Mouse (Mus musculus) frontal cortex, postnatal 10 days (tissue): ENCODE results near the gene Specc1.

Experiments used
- DNase-seq, 2 experiments: peaks; one replicate each; pipeline ENCODE4 v3.0.0; 2022; ENCODE audit warnings: low spot score in 2 of 2, mixed read lengths in 1 of 2

The Specc1 gene

DNA sequence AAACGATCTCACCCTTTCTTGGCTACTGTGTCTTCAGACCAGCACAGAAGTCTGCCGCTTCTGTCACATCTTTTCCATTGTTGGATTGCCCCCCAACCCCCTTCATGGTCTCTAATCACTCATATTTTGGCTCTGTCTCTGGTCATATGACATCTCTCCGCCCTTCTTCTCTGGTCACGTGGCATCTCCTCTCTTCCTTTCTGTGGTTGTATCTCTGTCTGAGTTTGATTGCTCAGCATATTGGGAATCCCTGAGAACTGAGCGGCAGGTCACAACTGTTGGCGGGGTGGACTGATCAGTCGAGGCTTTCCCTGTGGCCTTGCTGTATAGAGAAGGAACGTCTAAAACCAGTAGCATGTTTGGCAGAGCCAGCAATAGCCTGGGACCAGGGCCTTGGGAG is 10.5 kb downstream of the Specc1 start:
- no peak for DNase-seq

DNA sequence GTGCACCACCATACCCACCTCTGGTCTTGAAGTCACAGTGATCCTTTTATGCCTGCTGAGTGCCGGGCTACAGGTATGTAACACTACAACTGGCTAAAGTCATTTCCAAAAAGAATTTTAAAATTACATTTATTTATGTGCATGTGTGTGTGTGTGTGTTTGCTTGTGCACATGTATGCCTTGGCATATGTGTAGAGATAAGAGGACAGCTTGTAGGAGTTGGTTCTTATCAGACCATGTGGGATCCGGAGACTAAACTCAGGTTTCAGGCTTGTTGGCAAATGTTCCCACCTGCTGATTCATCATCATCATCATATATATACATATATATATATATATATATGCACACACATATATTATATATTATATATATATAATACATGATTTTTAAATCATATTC is 12.3 kb downstream of the Specc1 start:
- no peak for DNase-seq

DNA sequence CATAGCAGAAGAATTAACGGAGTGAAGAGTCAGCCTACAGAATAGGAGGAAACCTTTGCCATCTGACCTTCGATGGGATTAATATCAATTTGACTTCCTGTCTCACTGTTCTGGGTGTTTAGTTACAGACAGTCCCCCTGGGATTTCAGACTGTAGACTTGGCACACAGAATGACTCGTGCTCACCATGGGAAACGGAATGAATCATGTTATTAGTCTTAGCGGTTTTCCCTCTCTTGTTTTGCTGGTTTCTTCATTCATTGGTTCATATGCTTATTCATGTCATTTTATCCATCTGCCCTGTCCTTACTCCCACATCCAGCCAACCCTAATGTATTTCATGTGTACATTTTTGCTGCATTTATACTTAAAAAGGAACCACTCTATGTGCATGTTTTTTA is 14.3 kb downstream of the Specc1 start:
- no peak for DNase-seq

DNA sequence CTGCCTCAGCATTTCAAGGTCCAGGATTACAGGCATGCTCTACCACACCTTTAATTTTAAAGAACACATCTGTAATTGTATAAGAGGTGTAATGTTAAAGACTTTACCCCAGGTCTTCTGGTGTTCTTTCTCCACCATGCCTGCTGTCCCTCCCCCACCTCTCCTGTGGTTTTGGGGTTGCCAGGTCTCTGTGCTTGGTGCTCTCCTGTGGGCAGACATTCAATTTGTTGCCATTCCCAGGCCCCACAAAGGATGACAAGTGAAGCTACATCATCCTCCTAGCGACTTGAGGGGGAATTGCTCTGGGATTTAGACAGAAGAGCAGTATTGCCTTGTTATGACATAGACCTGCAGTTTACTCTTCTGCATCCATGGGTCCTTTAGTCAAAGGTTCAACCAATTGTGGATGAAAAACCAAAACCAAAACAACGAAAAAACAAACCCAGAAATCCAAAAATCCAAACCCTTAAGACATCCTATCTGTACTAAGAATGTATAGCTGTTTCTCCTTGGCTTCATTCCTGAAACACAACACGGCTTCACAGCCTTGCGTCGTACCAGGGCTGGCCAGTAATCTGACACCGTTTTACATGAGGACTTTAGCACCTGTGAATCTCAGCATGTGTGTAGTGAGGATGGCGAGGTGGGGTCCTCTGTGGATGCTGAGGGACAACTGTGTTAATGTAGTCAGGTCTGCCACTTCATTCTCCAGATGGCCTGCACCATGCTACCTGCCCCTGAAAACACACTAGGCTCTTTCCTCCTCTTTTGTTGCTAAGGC is 15.1 kb downstream of the Specc1 start:
- DNase-seq = no peak

DNA sequence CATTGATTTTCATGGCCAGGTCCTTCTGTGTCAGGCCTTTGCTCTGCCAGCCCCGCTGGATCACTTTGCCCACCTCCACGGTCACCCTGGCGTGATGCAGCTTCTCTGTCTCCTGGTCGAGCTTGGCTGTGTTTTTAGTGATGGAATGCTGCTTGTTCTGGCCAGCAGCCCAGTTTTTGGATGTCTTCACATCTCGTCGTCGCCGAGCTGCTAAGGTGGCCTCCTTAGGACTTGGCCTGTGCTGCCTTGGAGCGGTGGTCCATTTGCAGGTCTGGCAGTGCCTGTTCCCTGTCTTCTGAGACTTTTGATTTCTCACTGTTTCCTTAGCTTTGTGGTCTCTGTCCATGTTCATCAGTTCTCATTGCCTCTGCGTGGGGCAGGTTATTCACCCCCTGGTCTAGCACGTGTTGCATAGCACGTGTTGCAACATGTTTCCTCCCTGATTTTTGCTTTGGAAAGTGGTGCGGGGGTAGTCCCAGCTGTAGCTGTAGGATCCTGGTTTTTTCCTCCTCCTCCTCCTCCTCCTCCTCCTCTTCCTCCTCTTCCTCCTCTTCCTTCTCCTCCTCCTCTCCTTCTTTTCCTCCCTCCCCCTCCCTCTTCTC is 17.6 kb downstream of the Specc1 start:
- DNase-seq = no peak

DNA sequence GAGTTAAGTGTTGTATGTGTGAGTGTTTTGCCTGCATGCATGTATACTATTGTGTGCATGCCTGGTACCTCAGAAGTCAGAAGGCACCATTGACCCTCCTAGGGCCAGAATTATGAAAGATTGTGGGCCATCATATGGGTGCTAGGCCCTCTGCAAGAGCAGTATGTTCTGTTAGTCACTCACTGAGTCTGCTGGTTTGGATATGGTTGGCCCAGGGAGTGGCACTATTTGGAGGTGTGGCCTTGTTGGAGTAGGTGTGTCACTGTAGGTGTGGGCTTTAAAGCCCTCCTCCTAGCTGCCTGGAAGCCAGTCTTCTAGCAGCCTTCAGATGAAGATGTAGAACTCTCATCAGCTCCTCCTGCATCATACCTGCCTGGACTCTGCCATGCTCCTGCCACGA is 19.2 kb downstream of the Specc1 start:
- DNase-seq = no peak

DNA sequence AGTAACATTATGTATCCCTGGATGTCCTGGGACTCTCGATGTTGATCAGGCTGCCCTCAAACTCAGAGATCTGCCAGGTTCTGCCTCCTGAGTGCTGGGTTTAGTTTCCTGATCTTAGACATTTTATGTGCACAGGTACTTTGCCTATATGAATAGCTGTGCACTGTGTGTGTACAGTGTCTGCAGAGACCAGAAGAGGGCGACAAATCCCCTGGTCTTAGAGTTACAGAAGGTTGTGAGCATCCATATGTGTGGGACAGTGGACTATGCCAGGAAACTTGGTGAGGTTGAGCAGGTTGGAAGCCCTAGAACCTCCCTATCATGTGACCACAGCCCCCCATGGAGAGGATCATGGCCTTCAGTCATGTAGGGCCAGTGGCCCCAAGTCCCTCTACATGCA is 24.7 kb downstream of the Specc1 start:
- DNase-seq = no peak

DNA sequence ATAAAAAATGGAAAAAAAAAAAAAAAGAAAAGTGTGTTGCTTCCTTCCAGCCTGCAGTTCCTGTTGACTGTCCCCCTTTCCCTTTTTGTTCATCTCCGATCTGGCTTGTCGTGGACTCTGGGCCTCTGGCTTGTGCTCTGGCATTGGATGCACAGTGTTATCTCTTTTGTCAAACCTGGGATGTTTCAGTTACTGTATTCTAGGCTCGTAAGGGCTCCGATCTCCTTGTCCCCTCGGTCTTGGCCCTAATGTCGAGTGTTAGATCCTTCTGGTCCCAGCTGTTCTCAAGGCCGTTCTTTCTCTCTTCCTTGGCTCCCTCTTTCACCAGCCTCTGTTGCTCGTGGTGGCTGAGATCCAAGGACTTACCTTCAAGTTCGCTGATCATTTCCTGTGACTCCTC is 26.3 kb downstream of the Specc1 start:
- no peak for DNase-seq

DNA sequence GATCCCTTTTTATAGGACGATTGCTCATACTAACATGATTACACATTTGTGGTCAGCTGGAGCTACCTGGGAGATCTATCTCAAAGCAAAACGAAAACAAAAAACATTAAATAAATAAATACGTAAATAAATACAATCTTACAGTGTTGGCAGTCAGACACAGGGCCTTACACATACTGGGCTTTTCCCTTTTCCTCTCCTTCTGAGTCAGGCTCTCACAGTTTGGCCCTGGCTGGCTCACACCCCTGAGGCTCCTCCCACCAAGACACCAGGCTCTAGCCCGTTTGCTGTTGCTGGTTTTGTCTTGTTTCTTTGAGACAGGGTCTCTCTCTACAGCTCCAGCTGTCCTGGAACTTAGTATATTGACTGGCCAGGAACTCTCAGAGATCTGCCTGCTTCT is 30.4 kb downstream of the Specc1 start:
- DNase-seq = no peak

DNA sequence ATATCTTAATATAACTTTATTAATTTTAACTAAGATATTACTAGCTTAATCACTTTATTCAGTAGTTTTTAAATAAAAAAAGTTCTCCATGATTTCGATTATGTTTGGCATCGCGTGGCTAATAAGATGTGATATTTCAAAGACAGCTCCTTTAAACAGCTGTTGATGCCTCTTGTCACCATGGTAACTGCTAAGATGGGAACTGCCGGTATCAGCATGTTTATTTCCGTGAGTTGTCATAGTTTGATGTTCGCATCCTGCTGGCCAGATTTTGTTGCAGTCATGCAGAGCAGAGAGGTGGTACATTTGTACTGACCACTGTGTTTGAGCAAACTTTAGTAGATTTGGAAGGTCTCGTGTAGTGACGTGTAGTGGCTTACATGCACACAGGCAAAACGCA is 33.1 kb downstream of the Specc1 start:
- DNase-seq = no peak

DNA sequence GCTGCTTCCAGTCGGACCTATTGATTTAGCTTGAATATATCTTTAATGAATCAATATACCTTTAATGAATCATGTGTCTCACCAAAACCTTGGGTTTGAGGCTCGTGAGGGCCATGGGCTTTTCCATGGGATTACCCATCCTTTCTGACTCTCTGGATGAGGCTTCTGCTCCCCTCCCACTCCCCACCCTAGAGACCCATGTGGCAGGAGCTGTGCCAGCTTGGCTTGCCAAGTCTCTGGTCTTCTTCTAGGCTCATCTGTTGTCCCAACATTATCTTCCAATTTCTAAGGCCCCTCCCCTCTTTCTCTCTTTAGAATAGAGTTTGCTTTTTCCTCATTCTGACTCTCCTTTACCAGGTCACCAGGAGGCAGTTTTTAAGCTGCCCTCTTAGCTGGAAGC is 35.0 kb downstream of the Specc1 start:
- no peak for DNase-seq

DNA sequence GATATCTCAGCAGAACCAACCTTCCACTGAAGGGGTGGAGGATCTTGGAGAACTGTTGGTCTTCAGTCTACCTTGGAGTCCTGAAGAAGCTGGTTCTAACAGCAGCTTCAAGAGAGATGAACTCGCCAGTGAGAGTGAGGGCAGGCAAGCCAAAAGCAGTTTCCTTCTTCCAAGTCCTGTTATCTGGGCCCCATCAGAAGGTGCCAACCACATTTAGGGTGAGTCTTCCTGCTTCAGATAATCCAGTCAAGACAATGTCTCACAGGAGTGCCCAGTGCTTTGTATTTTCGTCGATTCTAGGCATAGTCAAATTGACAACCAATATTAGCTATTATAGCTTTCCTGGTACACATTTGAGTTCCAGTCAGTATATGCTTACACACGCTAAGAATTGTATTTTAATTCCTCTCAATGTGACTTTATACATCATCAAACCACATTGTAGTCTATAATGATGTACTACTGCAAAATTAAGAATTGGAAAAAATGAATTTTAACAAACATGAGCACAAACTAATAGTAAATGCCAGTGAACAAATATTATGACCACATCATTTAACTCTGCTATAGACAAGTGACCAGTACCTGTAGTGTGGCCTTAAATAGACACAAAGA is 36.2 kb downstream of the Specc1 start:
- no peak for DNase-seq

DNA sequence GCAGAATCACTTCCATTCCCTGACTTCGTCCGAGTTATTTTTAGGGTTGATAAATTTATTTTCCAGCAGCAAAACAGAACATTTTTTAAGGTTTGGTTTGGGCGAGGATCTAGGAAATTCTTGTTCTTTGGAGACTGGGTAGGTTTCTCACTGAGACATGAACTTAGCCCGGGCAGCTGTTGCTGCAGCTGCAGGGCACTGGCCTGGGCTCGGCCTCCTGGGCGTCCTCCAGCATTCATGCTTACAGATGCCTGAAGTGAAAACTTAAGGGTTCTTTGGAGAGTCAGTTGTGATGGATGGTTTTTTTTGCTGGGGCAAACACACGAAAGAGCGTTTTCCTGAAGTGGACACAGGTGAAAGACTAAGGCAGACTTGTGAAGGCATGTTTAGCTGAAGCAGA is 42.9 kb downstream of the Specc1 start:
- no peak for DNase-seq

DNA sequence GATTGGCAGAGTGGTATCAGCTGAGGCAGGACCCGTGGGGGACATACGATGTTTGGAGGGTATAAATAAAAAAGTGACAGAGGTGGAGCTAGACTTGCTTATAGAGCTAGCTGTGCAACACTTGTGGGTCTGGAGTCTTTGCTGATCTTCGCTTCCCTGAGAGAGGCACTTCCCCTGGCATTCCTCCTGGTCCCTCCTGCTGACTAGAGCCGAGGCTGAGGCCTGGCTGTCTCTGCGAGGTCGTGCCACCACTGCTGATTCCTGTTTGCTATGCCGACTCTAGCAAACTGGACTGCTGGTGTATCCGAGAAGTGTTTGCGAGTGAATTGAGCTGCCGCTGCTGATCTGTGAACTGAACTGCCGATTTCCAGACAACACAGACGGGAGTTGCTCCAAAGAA is 43.5 kb downstream of the Specc1 start:
- DNase-seq = no peak

DNA sequence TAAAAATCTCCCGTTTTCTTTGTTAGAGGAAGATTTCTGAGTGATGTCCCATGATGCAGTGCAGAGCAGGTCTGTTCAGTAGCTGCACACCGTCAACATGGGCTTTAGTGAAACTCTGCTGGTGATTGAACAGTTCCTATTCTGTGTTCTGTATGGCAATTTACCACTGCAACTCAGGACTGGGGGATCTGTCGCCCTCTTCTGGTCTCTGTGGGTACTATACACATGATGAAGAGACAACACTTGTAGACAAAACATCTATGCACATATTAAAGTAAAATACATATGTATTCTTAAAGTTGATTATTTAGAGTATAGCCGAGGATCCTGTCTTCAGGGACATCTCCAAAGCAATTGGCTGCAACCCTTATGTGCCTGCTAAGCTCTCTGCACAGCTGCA is 45.4 kb downstream of the Specc1 start:
- DNase-seq = no peak

DNA sequence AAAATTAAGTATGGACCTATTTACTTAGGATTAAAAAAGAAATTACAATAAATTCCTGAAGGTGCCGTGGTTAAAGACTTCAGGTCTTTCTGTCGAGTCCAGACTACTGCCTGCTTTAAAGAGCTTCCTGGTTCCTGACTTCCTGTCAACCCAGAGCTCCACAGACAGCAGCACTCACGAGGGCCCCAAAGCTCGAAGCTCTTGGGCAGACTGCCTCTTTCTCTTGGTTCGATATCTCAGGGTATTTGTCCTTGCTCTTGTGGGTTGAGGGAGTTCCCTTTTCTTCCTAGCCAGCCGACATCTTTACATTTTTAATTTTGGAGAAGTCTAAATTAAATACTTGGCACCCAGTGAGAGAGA is 48.3 kb downstream of the Specc1 start:
- DNase-seq = no peak

DNA sequence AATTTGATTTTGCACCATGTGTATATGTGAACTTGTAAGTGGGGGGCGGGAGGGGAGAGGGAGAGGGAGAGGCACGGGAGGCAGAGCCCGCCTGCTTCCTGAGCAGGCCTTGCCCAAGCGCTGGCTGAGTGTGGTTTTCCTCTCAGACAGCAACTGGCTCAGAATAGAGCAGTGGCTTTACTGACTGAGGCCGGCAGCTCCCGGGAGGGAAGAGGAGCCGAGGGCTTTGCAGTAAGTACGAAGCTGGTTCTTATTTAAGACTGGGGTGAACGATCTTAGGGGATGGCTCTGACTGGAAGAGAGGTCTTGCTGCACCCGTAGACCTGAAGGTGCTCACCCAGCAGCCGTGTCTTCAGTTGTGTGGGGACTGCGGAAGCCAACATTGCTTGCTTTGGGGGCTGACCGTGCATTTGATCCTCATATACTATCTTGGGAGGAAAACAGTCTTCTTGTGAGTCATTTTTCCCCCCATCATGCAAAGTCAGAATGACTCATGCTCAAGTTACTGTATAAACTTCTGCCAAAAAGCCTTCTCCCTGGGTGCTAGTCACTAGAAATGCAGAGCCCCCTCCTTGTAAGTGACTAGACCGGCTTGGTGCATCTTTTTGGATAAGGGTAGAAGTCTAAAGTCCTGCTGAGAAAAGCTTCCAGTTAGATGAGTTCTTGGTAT is 48.8 kb downstream of the Specc1 start:
- DNase-seq = peak in 1 of 2 experiments; percentile 34

DNA sequence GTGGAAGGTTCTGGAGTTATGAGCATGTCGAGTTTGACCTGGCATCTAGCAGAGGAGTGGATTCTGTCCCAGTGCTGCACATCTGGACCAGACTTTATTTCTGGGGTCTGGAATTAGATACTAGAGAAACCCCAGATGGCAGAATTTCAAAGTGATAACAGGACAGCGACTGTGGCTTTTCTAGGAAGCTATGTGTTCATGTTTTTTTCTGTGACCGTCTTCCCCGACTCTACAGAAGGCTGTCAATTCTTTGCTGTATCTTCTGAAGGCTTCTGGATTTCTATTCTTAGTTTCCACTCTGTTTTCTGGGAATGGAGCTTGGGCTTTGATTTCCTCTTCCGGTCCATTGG is 49.3 kb downstream of the Specc1 start:
- DNase-seq = no peak

DNA sequence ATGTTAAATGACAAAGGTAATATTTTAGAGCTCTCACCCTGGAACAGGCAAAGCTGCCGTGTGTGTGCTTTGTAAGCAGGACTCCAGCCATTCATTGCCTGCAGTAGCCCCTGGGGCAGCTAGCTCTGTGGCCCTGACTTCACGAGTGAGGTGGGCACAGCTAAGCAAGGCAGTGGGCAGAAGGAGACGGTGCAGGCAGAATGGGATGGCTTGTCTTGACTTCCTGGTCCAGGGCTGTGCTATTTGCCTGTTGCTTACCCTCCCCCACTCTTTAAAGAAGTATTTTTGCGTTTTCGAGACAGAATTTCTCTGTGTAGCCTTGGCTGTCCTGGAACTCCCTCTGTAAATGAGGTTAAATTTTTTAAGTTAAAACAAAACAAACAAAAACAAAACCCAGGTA is 50.1 kb downstream of the Specc1 start:
- no peak for DNase-seq

DNA sequence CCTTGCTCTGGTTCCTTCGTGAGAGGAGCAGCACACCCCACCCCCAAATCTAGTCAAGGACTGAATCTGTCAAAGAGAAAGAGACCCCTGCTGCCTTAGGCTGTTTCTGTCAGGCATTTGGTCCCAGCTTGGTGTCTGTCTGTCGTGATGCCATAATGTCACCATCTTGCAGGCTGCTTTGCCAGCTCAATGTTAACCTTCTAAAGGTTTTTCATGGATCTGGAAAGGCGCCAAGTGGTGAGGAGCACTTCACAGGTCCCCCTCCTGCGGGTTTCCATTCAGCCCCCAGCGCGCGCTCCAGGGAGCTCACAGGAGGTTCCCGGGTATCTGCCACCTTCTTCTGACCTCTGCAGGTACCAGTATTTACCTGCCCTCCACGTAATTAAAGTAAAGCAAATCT is 51.4 kb downstream of the Specc1 start:
- DNase-seq = no peak

DNA sequence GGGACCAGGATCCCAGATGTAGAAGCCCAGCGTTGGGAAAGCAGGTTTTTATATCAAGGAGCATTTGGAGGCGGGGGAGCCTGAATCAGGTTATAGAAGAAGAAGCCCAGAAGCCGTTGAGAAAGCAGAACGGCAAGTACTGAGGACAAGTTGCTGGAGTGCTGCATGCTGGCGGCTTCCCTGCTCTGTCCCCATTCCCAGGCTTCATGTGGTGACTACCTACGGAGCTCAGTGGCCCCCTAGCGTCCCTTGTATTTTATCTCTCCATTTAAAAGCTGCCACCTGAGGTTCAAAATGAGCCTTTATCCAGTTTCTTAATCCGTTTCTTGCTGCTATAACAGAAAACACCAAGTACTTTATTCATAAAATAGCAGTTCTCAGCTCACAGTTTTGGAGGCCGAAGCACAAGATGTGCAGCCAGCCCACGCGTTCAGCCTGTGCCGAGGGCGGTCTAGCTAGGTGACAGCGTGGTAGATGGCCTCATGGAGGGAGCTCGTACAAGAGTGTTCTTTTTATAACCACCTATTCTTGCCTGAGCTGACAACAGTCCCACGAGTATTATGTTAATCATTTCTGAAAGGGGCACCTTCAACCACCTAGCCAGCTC is 54.2 kb downstream of the Specc1 start:
- DNase-seq = no peak

DNA sequence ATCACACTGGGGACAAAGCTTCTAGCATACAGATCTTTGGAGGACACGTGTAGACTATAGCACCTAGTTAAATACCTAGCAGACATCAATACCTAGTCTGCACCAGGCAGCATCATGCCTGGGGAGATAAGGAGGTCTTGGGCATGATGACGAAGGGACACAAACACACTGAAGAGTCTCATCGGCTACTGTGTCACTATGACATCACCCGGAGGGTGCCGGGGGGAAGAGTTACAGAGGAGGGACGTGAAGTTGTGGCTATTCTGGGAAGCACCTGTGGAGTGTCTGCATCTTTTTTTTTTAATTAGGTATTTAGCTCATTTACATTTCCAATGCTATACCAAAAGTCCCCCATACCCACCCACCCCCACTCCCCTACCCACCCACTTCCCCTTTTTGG is 55.5 kb downstream of the Specc1 start:
- no peak for DNase-seq

DNA sequence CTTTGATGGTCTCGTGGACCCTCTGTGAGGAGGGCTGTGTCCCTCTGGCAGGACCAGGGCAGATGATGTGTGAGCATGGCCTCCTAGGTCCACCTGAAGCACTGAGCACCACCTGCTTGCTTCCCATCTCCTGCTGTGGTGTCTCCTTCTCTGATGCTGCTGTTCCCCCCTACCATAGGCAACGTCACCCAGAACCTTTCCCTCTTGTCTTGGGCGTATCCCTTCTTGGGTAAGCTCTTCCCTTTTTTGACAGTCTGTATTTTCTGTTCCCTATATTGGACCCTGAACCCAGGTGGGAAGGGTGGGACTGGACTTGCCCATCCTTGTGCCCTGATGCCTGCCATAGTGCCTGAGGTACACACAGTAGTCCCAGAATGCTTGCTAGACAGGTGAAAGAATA is 56.9 kb downstream of the Specc1 start:
- no peak for DNase-seq
